Mouse (Mus musculus) A20 (cell line): ENCODE measurements at regions not wholly inside any gene's neighbourhood (a gene's known extent, or its start where the extent isn't known, plus 50 kb on each side); places are given as distances from the start of the nearest gene placed in this dataset.

Source experiments
- DNase-seq: peaks from one replicate; pipeline ENCODE4 v3.0.0-alpha.2; 2011; ENCODE audit warnings: low read depth, low spot score

GRCm38 (mm10) chr4:62755237-62755900 is 195.7 kb downstream of the Rgs3 start:
- no peak for DNase-seq

DNA sequence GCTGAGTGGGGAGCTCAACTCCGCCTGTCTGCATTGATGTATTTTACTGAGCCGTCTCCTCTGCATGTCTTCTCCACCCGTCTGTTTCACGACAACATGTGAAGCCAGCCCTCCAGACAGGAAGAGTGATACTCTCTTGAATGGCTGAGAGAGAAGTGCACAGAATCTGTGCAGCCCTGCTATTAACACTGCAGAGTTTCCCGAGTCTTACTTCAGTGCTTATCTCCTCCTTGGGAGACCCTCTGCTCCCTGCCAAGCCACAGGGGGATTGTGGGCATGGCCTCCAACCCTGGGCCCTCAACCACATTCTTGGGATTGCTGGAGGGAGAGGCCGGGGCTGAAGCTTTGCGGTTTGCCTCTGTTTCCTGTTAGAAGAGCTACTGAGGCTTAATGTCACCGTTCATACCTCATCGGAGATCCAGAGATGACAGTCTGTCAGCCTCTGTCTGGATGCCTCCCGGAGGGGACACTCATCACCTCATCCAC is 197.1 kb downstream of the Rgs3 start:
- no peak for DNase-seq

GRCm38 (mm10) chr4:62760748-62761604 is 201.3 kb downstream of the Rgs3 start:
- peak; percentile 20 for DNase-seq

- DNase-seq = peak; percentile 60
Observed at GRCm38 (mm10) chr4:62761672-62762071, 202.0 kb downstream of the Rgs3 start.

GRCm38 (mm10) chr4:62763990-62764389 is 201.4 kb upstream of the Zfp618 start:
- peak; percentile 64 for DNase-seq

DNA sequence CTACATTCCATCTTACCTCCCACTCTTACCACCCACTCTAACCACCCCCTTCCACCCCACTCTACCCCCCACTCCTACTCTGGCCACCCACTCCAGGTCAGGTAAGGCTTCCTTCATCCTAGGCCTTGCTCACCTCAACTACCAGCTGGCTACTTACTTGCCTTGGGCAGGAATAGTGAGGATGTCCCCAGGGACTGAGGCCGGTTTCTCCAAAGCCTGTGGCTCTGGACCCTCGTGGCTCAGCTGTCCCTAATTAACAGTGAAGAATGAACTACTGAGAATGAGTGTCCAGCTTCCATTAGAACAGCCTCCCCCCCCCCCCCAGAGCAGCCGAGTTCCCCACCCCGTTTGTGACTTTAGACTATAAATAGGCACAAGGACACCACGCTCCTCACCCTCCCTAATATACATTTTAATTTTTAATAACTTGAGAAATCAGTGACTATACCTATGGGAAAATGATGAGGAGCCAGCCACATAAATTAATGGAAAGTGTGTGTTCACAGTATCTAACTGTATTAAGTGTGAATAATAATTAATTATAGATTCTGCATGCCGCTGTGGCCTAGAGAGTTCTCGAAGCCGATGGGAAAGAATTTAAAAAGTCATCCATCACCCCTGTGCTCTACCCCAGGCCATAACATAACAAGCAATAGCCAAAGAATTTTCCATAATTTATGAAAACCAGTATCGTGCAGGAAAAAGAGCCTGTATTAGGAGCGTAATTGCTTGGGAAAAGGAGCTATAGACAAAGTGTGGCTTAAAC is 195.7 kb upstream of the Zfp618 start:
- DNase-seq = no peak

DNA sequence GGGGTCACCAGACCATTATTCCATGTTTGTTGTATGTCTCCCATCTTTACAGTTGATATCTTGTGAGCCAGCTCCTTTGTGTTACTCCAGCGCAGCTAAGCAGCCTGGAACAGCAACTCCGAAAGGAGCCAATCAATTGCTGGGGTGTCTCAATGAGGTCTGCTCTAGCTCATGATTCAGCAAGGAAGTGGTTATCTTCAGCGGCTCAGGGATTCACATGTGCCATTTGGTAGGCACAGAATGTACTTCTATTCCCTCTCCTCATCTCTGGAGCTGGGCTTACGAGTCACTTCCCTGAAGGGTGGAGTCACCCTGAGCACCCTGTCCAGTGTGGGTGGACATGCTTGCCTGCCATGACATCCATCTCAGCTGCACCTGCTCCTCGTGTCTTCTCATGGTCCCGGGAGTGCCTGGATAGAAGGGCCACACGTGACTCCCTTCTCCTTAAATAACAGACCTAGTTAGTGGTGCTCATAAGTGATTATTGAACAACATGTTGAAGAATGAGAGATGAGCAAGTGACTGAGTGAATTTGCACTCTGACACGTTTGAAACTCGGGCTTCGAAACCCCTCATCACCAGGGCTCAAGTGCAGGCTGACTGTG is 190.3 kb upstream of the Zfp618 start:
- no peak for DNase-seq

DNA sequence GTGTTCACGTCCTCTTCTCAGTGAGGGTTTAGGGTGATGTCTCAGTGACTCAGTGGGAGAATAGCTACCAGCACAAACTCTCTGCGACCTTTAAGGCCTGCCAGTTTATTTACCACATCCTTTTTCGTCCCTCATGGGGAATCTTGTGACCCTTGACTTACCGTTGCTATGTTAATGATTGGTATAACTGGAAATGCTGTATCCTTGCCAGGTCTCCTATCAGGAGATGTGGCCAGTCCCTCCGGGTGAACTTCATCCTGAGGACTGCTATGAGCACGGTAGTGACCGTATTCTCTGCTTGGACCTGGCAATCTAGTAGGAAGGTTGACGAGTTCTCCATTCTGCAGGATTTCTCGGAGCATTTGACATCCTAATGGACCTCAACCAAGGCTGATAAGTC is 188.5 kb upstream of the Zfp618 start:
- no peak for DNase-seq

- peak; percentile 48 for DNase-seq
Observed at GRCm38 (mm10) chr4:62777436-62777835, 187.9 kb upstream of the Zfp618 start.

- DNase-seq = no peak
Observed at GRCm38 (mm10) chr4:62778621-62779020, 186.8 kb upstream of the Zfp618 start.

DNA sequence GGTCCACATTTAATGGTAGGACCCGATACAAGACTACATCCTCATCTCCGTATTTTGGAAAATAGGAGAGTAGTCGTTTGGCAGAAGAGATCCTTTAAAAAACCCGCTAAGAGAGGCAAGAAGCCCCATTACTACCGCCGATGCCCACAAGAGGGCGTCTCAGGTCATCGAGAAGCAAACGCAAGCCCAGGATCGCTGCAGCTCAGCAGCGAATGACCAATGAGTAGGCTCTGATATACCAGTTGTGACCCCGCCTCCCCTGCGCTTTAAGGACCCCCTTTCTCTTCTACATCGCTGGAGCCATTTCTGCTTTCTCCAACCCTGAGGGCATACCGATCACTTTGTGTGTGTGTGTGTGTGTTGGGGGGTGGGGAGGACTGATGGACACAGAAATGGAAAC is 185.0 kb upstream of the Zfp618 start:
- DNase-seq = peak; percentile 82

GRCm38 (mm10) chr4:62780837-62781236 is 184.5 kb upstream of the Zfp618 start:
- no peak for DNase-seq

- DNase-seq = no peak
Observed at GRCm38 (mm10) chr4:62781309-62781800, 184.0 kb upstream of the Zfp618 start.

GRCm38 (mm10) chr4:62785711-62786110 is 179.7 kb upstream of the Zfp618 start:
- DNase-seq = no peak

DNA sequence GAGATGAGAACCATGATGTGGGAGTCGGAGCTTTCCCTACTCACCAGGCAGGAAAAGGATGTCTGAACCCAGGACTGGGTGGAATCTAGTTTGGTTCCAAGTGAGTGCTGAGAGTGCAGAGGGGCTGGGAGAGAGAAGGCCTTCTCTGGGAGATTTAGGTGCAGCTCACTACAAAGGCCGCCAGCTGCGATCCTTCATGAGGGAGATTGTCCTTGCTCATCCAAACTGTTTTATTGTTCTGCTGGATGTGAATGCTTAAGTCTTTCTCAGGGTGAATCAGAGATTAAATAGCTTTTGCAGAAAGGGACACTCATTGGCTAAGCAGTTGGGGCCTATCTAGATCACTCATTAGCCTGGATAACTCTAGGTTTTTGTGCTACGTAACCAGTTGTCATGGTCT is 175.7 kb upstream of the Zfp618 start:
- no peak for DNase-seq

DNA sequence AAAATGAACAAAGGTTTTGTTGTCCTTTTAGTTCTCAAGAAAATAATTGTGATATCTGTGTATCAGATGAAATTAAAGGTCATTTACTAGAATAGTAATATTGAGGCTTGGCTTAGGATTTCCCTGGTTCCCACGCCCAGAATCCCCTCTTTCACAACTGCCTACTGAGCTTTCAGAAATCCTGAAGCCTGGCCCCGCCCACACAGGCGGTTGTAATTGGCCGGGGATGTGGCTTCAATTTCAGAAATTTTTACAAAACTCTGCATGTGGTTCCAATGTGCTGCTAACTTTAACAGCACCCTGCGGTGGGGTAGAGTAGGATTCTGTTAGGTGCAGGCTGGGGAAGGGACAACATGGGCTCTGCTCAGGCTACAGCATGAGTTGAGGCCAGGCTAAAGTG is 171.8 kb upstream of the Zfp618 start:
- DNase-seq = no peak

DNA sequence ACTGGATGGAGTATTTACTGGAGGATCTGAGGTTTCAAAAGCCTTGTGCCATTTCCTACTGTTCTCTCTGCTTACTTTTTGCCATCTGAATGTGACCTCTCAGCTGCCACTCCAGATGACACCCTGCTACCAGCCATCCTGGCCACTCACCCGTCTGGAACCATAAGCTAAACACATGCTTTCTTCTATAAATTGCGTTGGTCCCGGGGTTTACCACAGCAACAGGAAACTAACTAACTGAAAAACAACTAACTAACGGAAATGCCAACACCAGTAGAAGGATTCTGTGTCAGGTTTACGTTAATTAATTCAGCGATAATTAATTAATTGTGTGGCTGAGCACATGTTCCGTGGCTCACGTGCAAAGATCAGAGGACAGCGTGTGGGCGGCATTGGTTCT is 169.8 kb upstream of the Zfp618 start:
- no peak for DNase-seq

DNA sequence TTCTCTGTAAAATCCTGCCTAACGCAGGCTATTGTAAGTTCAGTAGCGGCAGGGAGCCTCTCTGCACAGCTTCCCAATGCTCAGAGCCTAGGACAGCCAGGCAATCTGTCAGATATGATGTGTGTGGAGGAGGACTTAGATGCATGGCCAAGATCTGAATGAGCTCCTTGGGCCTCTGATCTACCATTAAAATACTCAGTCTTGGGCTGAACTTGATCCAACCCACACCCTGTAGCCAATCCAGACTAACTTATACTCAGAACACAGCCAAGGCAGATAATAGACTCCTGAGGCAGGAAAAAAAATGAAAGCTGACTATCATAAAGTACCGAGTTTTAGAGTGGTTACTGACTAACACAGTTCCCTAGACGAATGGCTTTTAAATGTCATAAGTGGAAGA is 165.4 kb upstream of the Zfp618 start:
- DNase-seq = no peak

GRCm38 (mm10) chr4:62805841-62806240 is 159.5 kb upstream of the Zfp618 start:
- no peak for DNase-seq

GRCm38 (mm10) chr4:62806786-62807185 is 158.6 kb upstream of the Zfp618 start:
- DNase-seq = no peak

DNA sequence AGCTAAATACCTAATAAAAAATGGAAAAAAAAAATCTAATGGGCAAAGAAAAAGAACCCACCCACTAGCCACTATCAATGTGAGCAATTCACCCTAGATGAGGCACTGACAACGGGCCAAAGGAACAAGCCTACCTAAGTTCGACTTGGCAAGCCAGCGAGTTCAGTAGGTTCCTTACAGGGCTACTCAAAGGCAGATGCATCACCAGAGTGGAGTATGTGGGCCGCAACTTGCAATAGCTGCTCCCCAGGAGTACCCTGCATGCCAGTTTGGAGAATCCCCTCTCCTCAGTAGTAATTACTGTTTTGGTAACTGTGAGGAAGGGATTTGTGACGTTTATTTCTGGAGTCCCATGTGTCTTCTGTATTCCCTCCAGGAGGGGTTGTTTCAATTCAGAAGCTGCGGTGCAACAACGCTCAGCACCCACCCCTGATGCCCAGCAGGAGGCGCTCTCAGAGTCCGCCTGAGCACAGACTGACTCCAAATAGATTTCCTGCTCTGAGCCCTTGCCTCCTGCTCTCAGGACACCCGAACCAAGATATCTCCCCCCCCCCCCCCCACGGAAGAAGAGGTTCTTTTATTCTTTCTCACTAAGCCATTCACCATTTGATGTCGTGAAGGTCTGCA is 157.3 kb upstream of the Zfp618 start:
- peak; percentile 10 for DNase-seq
